Mouse (Mus musculus): ENCODE measurements around the gene Pdzd7.

Gene Pdzd7

DNA sequence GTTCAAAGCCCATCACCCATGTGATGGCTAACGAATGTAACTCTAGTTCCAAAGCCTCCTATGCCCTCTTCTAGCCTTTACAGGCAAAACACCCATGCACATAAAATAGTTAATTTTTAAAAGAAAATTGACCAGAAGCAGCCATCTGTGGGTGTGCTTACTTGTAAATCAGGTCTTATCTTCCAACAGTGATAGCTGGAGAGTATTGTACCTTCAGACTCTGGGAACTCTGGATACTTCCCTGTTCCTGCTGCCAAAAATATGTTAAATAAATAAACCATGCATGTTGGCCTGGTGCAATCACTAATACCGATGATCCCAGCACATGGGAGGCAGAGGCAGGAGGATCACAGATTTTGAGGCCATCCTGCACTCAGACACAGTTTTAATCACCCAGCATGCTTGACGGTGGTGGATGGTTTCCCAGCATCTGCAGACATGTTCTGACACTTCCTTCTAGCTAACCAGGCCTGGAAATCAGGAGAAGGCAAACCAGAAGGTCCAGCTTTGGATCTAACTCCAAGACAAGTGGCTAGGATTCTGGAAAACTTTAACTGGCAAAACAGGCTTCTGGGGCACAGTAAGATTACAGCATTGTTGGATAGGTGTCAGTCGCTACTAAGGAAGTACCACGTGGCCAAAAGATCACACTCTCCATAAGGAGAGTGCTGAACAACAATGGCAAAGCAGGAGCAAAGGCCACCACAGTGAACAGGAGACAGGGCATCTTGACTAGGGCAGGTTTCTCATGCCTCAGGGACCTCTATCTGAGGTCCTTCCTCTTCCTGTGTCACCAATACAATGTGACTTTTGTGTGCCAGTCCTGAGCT, 60.1 kb downstream of the Pdzd7 start:
- no peak for DNase-seq (ENCODE audit: low spot score in 2 of 2)

DNA sequence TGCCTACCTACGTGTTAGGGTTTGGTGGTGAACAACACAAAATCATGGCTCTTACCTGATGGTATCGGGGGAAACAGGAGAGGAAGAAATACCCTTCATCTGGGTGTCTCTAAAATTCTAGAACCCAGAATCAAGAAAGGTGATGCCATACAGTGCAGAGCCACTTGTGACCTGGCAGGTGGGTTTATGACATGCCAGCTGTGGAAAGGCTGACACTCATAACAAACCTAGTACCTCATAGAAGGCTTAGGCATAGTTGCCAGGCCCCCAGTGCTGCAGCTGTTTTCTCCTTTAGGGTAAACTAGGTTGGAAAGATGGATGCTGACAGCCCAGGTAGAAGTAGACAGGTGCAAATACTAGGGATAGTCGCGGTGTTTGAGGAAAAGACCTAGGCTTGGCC, 61.1 kb downstream of the Pdzd7 start:
- DNase-seq (ENCODE audit: low spot score in 2 of 2) = no peak

DNA sequence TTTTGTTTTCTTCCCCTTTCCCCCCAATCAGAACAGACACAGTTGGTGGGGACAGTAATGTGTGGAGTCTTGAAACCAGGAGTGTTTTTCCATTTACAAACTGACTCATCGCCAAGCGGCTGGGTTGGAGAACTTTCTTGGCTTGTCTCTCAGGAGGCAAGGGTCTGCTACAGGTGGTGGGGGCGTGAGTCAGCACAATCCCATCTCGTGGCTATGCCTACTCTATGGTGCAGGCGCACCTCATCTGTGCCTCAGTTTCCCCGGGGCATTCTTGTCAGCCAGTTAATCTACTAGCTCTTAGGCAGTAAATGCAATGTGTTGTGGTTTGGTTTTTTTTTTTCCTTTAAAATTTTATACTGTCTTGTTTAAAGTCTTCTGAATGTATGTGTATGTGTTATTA, 62.2 kb downstream of the Pdzd7 start:
- DNase-seq (ENCODE audit: low spot score in 2 of 2) = no peak

DNA sequence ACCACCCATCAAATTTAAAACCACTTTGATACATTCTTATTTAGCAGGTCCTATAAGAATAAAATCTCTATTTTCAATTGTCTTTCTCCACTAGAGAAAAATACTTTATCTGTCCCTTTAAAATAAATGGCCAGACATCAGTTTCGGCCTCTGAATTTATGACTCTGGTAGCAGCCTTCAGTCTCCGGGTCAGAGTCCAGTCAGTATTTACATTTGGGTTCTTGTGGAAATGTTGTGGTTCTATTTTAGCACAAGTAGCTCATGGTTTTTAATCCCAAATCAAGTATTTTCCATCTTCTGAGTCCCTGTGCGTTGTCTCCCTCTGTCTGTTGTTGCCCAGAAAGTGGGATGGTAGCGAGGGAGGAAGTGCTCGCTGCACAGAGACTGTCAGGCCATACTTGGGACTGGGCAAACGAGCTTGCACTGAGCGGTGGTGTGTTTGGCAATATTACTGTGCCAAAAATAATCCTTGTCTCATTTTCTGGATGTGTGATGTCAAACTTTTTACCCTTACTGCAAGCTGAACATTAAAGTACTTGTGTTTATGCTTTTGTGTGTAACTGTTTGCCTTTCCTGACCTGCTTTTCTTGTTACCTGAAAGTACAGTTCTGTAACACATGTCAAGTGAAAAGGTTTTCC, 62.9 kb downstream of the Pdzd7 start:
- no peak for DNase-seq (ENCODE audit: low spot score in 2 of 2)

DNA sequence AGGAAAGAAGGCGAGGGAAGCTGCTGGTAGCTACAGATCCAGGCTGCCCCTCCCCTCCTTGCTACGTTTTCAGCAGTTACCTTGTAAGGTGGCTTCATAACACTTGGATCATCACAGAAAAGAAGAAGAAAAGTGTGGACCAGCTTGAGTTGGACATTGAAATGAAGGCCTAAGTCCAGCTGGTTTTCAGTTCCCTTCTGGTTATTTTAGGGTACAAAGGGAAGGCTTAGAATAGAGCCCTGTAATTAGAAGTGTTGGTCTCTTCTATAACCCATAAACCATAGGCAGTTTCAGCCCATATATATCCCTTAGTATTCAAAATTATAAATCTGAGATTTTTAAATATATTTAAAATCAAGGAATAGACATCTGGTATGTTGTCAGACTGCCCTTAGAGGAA, 64.7 kb downstream of the Pdzd7 start:
- DNase-seq (ENCODE audit: low spot score in 2 of 2) = no peak

DNA sequence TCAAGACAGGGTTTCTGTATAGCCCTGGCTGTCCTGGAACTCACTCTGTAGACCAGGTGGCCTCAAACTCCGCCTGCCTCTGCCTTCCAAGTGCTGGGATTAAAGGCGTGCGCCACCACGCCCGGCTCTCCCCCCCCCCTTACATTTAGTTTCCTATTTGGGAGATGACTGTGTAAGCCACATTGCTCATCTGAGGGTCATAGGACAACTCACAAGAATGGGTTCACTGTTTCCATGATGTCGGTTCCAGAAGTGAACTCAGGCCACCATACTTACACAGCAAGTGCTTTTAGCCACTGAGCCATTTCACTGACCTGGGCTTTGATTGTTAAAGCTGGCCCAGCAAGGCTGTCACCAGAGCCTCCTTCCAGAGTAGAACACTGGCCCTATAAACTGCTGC, 68.4 kb downstream of the Pdzd7 start:
- DNase-seq (ENCODE audit: low spot score in 2 of 2) = no peak

All from cerebellum, postnatal 4 days (tissue).